Mouse (Mus musculus) lung, postnatal 36 days (tissue): ENCODE data around the gene Adar.

ENCODE experiments used
- DNase-seq: peaks from one replicate; pipeline ENCODE4 v3.0.0; 2022; ENCODE audit warnings: mixed read lengths

Gene Adar

DNA sequence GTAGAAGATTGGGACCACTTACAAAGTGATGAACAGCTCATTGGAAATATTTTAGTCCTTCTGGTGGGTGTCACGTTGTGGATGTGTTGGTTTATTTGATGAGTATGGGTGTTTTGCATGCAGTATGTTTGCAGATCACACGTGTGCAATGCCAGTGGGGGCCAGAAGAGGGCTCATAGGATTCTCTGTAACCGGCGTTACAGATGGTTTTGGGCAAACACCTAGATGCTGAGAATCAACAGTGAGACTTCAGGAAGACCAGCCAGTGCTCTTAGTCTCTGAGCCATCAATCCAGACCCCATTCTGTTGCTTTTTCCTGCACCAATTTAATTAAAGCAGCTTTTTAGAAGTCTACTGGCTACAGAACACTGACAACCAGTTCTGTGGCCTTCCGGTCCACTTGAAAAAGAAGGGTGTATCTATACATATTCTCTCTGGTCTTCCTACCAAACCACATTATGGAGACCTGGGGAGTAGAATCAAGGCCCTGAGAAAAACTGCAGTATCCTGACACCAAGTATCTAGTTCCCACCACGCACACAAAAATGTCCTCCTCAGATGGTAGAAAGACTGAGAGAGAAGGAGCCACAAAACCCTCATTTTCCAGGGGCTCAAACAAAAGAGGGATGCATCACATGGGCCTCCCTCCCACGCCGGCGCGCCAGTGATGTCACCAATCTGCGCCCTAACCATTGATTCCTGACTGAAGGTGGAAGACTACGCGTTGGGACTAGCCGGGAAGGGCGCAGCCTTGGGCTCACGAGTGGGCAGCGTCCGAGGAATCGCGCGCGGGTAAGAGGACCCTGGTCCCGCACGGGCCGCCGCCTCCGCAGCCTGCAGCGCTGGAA is at the start of gene Adar:
Gene Adar (plus strand): TSS at position 664 of the 848 bp plus-strand sequence.
- peak; percentile 84 for DNase-seq

DNA sequence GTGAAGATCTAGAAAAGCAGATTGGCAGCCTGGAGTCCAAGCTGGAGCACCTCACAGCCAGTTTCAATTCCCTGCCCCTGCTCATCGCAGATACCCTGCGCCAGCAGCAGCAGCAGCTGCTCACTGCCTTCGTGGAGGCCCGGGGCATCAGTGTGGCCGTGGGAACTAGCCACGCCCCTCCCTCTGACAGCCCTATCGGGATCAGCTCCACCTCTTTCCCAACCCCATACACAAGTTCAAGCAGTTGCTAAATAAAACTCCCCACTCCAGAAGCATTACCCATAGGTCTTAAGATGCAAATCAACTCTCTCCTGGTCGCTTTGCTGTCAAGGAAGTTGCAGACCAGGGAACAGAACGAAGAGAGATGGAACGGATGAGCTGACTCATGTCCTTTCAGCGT is 47.7 kb upstream of the Adar start:
- peak; percentile 10 for DNase-seq

DNA sequence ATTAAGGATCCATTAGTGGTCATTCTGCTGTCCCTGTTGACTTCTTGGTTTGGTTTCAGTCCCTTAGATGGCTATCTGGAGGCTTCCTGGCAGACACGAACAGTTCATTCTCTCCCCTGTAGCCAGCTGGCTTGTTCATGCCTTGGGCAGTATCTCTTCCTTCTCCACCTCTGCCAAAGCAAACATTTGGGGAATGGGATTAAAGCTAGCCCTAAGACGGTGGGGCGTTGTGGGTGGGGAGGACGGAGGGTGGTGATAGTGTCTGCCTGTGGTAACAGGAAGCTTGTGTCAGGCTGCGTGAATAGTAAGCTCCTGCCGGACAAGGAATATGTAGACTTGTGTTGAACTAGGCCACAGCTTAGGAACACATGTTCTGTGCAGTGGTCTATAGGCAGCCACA is 43.5 kb upstream of the Adar start:
- no peak for DNase-seq

DNA sequence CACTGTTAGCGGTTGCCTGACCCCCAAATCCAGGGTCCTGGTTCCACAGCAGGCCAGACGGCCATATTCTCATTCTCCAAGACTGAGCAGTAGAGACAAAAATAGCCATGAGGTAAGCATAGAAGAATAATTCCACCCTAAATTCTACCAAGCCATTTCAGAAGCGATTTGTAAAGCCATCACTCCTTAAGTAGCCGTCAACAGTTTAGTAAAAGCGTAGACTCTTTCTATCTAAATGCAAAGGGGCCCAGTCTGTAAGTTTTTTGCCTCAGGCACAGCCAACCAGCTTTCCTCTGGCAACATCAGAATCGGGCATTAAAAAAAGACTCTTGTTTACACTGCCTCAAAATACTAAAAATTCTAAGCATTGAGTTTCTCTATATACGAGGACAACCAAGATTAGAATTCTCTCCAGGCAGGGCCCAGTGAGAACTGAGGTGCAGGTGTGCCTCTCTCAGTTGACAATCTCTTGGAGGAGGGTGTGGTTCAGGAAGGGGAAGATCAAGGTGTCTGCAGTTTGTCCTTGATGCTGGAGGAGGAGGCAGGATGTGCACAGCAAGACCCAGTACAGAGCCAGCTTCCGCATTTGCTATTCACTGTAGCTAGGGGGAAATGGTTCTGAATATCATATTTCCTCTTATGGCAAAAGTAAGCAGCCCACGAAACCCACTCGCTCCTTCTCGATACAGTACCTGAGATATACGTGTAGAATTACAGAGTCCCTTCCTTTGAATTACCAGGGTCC is 42.1 kb upstream of the Adar start:
- no peak for DNase-seq

DNA sequence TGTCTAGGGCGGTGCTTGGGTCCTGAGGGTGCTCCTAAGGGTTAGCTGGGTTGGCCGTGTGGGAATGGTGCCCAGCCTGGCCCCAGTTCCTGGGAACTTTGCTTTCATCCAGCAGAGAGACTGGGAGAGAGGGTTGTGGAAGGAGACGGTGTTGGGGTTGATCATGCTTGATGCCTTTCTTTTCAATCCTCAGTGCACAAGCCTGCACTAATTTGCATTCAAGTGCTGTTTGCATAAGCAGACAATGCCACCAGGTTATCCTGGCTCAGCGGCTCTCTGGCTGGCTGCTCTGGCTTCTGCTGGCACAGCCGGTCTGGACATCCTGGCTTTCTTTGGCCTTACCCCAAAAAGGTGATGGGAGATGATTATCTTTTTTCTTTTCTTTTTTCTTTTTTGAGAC is 37.2 kb upstream of the Adar start:
- DNase-seq: no peak

DNA sequence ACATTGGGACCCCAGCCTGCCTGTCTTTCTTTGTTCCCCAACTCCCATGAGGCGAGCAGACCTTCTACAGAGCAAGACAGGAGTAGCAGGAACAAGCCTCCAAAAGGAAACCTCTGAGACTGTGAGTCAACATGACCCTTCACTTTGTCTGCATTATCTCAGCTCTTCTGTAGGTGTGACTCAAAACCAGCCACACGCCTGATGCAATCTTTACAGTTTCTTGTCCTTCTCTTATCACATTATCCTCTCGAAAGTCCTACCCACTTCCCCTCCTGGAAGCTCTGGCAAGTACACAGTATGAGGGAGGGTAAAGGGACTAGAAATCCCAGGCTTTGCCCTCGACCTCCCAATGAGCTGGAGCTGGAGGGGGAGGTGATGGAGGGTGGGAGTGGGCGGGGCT is 28.8 kb upstream of the Adar start:
- DNase-seq: no peak

DNA sequence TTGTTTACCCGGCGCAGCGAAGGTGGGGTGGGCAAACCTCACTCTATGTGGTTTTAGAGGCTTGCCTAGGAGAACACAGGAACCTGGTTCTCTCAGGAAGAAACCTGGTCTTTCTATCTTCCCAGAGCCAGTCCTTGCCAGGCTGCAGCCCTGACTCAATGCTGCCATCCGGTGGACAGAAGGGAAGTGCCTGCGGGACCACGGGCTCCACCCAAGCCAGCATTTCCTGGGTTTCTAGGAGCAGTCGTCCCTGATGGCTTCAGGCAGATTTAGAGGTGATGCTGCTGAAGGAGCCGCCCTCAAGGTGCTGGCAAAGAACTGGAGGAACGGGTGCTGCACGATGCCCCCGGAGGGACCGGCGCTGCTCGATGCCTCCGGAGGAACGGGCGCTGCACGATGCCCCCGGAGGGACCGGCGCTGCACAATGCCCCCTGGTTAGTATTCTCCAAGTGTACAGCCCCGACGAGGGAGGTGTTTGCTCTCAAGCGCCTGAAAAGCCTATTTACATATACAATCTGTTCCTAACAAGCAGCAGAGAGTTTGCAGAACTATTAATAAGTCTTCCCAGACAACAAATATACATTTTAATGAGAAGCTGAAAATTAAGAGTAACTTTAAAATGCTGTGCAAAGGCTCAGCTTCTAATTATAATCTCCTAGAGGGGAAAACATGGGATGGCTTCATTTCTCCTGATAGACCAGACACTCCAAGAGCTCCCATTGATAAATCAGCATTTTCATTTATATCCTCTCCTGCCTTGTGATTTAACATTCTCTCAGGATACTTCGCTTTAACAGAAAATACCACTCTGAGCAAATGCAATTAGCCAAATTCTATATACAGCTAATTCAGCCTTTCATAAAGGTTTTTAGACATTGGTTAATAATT is 25.9 kb upstream of the Adar start:
- peak; percentile 89 for DNase-seq

DNA sequence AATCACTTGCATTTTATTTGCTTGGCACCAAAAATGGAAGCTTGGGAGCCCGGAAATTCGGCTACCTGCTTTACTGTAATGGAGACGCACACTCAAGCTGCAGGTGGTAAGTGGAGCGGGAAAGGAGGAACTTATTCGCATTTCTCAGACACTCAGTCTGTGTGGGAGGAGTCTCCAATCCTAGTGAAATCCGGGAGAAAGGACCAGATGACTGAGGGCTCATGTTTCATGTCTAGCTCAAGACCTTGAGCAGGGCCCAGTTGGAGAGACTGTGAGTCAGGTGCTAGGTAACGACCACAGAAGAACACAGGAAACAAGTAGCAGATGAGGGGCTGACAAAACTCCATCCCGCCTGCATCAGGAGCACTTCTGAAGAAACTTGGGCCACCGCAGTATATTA is 23.0 kb upstream of the Adar start:
- no peak for DNase-seq

DNA sequence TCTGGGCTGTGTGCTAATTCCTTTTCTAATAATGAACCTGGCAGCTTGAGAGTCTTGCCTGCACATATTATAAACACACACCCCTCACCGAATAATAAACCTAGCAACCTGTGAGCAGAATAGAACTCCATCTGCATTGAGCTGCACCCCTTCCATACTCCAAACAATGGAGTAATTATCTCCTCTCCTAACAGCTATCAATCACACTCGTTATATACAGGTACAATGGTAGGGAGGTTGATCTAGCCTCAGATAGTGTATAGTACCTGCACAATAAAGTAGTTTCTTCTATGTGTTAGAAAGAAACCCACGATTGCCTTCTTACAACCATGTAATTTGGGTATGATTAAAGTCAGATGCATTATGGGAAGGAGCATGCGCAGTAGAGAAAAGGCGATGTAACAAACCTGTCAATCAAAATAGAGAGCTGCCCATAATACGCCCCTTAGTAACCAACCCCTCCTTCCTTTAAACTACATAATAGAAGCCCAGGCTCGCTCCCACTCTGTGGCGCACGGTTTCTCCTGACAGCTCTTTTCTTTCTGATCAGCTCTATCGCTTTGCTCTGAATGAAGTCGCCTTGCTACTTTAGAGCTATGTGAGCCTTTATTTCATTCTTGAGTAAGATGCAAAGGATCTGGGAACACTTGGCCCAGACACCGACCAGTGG is 18.5 kb upstream of the Adar start:
- no peak for DNase-seq

DNA sequence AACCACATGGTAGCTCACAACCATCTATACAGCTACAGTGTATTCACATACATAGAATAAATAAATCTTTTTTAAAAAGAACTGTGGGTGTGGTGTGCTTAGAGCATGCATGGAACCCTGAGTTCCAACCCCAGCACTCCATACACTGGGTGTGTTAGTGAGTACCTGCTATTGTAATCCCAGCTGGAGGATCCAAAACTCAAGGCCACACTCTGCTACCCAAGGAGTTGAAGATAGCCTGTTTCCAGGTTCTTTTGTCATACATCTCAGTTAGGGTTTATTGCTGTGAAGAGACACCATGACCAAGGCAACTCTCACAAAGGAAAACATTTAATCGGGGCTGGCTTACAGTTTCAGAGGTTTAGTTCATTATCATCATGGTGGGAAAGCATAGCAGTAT is 15.9 kb upstream of the Adar start:
- no peak for DNase-seq

DNA sequence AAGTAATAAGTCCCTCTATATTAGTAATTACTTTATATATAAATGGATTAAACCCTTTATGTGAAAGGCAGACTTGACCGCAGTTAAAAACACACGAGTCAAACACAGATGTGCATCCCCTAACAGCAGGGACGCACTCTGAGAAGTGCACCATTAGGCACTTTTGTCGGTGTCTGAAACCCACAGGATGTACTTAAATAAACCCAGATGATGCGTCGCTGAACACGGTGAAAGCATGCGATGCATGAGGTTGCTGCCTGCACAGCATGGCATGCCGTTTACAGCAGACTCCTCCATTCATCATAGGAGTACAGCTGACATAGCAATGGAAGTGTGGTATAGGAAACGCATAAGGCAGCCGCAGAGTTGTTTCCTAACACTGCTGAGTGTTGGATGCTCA is 14.4 kb upstream of the Adar start:
- DNase-seq: no peak

DNA sequence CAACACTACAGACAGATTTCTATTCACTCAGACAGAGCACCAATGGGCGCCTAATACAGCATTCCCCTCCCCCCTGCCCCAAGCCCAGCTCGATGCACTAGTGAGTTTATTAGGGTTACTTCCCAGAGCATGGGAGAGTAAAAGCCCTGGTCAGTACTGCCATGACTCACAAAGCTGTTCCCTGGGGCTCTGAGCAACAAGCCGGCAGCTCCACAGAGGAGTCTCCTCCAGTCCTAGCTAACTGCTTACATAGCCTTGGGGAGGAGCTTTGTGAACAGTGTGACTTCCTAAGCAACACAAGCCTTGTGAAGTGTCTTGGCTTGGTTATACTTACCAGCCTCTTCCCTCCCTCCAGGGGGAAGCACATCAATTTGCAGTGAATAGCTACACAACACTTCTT is 11.2 kb upstream of the Adar start:
- no peak for DNase-seq

DNA sequence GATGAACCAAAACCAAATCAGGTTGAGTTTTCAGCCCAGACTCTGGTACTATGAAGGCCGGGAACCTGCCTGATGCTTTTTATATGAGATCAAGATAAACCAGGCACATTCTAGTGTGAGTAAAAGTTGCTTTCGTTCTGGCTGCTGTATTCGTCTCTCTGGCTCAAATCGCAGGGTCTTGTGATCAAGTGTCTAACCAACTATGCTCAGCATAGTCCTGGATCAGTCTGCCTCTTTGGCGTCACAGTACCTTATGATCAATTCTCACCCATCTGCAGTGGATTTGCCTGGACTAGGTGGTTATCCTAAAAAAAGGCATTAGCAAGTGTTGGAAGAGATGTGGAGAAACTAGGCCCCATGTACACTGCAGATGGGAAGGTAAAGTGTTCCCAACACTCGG is 10.8 kb upstream of the Adar start:
- no peak for DNase-seq

DNA sequence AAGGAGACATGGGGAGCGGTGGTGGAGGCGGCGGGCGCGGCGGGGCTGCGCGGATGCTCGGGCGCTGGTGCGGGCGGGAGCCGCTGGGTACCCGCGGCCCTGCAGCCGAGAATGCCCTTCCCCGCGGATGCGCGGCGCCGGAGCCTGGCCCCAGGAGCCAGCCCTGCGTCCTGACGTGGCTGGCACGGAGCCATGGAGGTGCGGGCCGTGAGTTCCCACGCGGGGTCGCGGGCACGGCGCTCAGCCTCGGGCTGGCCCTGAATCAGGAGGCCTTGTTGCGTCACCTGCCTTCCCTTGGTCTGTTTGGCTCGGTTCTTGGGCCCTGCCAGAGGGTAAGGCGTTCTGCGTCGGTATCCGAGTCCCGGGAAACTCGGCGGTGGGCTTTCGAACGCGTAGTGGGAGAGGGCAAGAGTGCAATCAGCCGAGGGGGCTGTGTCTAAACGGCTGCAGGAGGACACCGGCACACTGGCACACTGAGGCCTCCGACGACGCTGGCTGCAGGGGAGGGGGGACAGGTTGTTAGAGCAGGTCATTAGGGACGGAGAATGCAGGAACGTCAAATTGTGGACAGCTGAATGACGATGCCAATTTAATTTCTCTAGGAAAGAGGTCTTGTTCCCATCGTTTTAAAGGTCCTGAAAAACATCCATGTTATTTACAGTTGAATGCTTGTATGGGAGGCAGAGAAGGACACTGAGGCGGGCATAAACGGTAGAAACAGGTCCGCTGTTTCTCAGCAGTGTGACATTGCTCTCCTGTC is 565 bp downstream of the Adar start:
- DNase-seq: peak; percentile 21

DNA sequence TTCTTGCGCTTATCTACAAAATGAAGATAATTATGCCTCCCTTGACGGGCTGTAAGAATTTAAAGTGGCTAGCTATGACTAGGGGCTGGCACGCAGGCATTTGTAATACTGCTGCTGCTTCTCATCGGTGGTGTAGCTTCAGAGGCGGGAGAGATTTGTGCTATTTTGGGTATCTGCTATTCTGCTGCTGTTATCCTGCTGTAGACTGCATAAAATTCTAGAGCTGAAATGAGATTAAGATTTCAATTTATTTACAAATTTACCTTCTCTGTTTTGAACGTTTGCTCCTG is 1.1 kb downstream of the Adar start:
- no peak for DNase-seq

DNA sequence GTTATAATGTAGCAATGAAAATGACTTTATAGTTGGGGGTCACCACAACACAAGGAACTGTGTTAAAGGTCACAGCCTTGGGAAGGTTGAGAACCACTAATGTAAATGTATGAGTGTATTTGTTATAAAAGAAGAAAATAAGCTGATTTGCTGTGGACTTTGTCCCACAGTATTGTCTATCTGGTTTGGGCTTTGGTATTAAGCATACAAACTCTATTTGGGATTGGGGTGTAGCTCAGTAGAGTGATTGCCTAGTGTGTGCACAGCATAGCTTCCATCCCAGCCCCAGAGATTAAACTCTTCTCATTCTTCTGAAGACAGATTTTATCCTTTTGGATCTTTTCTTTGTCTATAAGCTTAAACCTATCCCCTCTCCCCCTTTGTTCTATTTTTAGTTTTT is 7.2 kb downstream of the Adar start:
- DNase-seq: no peak

DNA sequence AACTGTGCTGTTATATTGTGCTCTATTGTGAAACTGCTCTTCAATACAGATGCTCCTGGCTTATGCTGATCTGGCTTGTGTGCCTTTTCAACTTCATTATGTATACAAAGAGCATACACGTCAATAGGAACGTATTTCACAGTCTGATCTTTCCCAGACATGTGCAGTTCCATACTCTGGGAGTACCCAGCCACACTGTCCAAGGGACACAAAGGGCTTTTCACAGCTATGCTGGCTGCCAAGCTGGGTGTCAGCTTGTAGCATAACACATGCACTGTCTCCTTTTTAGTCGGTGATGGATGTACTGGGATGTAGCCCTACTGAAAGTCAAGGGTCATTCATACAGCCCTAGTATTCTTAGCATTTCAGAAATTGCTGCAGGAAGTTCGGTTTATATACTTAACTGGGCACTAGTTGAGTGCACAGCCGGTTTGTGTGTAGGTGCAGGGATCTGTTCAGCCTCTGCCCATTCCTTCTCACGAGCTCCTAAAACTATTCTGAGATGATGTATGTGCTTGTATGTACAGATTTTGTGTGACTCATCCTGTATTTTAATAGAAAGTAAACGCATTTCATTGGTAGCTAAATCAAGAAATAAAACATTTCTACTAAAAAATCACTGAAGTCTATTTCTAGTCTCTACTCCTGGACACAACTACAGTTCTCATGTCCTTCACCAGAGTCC is 8.7 kb downstream of the Adar start:
- no peak for DNase-seq

DNA sequence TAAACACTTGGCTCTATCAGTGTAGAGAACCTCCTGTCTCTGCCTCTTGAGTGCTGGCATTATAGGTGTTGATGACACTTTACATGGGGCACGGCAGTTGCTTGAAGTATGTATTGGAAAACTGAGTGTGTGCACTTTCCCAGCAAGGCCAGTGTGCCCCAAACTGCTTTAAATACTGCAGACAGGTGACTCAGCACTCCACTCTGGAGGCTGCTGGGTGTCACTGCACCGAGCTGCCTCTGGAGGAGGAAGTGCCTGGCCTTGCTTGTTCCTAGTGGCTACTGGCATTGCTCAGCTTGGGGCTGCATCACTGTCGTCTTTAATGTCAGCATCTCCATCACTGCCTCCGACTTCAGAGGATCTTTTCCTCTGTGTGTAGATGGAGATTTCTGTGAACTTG is 12.2 kb downstream of the Adar start:
- peak; percentile 67 for DNase-seq

DNA sequence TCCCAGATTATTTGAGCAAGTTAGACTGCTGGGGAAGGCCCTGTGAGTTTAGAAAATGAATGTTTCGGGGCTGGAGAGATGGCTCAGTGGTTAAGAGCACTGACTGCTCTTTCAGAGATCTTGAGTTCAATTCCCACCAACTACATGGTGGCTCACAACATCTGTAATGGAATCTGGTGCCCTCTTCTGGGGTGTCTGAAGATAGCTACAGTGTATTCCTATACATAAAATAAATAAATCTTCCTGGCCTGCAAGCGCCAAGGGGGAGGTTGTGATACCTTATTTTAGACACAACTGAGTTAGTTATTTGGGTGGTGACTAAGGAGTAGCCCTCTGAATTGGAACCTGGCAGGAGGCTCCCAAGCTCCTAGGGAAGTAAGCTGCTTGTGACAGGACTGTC is 14.0 kb downstream of the Adar start:
- no peak for DNase-seq

DNA sequence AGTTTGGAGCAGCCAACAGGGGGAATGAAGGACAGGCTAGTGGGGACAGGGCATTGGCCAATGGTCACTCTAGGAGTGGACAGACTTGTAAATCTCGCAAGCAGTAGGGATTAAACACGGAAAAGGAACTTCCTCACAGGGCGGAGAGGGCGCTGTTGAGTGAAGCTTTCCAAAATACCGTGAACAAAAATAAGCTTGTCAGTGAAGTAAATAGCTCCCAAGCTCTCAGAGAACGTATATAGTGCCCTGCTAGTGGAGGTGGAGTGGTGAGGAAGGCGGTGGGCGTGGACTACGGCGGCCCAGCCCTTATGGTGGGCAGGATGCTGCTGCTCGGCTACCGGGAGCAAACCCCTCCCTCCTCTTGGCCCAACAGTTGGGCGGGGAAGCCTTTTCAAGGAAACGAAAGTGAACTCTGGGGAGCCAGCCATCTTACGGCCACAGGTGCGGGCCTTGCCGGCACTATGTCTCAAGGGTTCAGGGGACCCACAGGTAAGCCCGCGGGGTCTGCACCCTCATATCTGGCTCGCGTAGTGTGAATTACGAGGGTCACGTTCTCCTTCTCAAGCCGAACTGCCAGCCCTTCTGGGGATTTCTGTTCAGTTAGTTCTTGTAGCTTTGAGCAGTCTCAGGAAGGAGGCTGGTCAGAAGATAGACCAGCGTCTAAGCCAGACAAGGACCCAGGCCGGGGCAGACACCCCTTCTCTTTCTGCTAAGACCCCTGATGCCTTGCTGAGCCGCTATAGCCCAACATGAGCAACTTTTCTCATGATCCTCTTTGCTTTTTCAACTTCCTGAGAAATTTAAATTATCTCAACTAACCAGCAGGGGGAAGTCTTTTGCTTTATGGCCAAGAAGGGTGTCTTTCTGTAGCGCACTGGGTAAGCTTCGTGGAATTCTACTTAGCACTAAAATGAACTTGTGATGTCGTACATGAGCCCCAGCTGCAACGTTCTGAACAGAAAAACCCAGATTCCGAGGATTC is 15.8 kb downstream of the Adar start:
- peak; percentile 97 for DNase-seq
